Mouse (Mus musculus) urinary bladder, postnatal 4 days (tissue): ENCODE measurements around the gene Fan1.

Experiments used
- DNase-seq, 2 experiments: peaks; one replicate each; pipeline ENCODE4 v3.0.0; 2021 to 2022; ENCODE audit warnings: low spot score in 2 of 2

Gene Fan1

GRCm38 (mm10) chr7:64331309-64331708, 42.6 kb downstream of the Fan1 start:
- no peak for DNase-seq

DNA sequence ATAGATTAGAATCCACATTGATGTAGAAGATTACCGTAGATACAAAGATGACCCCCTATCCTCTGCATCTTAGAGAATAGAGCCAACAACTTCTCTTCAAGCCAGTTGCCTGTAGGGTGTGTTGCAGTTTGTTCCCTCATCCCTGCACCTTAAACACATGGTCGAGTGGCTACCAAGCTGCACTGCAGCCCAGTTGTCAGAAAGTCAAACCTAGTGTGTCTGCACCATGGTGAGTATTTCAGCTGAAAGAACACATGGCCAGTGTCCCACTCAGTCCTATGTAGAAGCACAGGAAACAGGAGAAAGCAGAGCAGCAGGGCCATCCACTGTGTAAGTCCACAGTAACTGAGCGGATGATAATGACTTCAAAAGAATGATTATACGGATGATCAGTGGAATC, 46.4 kb downstream of the Fan1 start:
- no peak for DNase-seq

DNA sequence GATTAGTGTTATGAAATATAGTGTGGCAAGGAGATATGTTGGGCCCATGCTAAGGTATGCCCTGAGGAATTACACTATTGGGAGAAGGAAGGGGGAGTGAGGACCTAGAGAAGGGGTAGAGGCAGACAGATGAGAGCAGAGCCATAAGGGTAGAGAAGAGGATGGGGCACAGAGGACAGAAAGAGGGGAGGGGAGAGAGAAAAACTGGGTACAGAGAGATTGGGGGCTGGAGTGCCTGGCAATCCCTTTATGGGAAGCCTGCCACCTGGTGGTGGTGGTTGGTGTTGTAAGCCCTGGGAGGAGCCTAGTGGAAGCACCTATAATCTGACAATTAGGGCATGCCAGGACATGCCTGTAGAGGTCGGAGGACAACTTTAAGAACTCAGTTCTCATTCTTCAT, 47.0 kb downstream of the Fan1 start:
- DNase-seq, result peak; percentile 56 to 84

- DNase-seq, result no peak
Measured at GRCm38 (mm10) chr7:64321658-64322057, 52.2 kb downstream of the Fan1 start.

- DNase-seq, result no peak
Measured at GRCm38 (mm10) chr7:64321125-64321524, 52.8 kb downstream of the Fan1 start.

DNA sequence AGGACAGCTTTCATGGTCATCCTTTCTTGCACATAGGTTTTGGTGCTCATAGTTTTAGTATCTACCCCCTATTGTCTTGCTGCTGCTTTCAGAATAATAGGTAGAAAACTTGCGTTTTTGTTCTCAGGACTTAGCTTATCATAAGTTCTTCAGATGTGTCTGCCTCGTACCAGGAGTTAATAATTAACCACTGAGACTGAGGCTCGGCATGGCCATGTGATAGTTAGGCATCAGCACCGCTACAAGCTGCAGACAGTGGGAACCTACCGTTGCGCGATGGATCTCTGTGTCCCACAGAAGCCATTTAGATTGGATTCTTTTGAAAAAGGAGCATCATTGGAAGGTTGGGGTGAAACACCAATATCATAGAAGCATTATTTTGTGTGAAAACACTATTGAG, 61.1 kb downstream of the Fan1 start:
- DNase-seq, result no peak

- DNase-seq, result no peak
Measured at GRCm38 (mm10) chr7:64310756-64311155, 63.1 kb downstream of the Fan1 start.

- DNase-seq, result no peak
Measured at GRCm38 (mm10) chr7:64310241-64310640, 63.7 kb downstream of the Fan1 start.
